Mouse (Mus musculus) cerebellum, postnatal 14 days (tissue): ENCODE measurements around the gene Ckmt2.

ENCODE experiments used
- DNase-seq, 2 experiments: peaks; one replicate each; pipeline ENCODE4 v3.0.0; 2021; ENCODE audit warnings: mixed read lengths in 2 of 2

The Ckmt2 gene

DNA sequence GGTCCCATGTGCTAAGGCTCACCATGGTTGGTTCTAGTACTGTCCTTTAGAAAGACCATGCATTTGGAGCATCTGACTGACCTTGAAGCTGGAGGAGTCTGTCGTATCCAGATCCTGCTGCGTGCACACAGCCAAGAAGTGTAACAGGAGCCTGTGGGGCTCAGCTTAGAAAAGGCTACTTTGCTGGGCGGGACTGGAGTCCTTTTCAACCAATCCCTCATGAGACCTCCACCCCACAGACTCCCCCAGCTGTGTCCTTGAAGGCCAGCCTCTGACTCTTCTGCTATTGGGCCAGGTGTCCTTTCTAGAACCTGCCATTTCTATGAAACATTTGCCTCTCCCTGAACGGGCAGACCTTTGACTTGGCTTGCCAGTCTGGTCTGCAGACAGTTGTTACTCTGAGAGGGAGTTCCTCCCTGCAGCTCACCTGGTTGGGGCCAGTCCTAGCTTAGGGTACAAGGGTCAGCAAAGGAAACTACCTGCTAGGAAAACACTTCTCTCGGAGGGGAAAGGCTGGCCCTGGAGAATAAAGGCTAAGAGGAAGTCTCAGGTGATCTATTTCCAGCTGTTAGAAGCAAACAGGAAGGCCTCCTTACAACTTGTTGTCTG is at the start of gene Ckmt2:
Gene Ckmt2, minus strand, starts transcription at position 145 of the 609 bp plus-strand sequence.
- DNase-seq = no peak

DNA sequence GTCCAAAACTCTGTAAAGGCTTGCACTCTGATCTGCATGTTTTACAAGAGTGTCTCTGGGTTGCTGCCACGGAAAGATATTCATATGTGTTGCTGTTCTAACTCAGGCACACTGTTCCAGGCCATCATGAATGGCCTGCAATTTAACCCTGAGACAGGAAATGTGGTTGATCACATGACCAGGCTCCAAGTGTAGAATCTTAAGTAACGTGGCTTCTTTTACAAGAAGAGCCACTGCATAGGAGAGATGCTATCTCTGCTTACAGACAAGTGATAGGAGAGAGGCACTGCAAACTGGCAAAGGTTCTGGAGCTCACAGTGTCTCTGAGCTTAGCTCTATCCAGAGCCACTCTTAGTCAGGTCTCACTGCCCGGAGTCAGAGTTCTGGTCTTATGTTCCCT is 44.3 kb upstream of the Ckmt2 start:
- no peak for DNase-seq

DNA sequence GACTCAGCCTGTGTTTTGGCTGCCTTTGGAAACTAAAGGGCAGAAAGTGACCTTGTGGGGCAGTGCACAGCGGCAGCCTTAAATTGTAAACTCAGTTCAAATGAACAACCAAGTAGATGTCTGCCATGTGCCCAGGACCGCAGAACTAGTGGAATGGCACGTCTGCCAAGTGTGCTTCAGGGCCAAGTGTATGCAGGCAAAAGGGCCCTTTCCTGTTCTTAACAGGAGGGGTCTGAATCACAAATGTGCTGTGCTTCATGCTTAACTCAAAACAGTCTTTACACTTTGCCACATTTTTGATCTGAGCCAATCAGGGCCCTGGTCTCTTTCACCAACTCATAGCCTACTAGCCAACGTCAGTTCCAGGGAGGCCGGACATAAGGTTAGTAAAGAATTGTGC is 42.1 kb upstream of the Ckmt2 start:
- no peak for DNase-seq

DNA sequence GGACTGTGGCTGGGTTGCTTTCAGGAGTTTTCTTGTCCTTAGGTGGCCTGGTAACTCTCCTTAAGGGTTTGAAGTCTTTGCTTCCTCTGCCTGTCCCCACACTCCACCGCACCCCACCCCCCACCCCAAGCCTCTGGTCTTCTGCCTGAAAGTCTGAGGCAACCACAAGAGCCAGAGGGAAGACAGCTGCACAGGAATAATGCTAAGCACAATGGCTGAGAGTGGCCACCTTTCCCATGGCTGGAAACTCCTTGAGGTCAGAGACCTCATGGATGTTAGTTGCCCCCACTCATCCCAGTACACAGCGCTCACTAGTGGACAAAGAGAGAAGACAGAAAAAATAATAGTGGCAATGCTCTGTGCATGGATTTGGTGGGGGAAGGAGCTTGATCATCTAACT is 41.1 kb upstream of the Ckmt2 start:
- no peak for DNase-seq

DNA sequence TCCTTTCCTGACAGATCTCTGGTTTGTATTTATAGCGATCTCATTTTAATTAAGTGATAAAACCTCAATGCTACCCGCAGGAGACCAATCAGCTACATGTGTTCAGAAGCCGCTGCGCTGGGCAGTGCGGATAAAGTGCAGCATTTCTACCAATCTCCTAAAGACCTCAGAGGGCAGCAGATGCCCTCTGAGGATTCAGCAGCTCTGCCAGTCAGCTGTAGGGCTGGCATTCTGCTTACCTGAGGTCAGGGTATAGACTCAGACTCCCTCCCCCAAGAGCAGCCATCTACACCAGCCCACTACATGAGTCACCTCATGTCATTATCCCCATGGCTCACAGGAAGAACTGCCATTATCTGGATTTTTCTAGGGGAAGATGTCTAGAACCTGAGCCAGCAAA is 39.6 kb upstream of the Ckmt2 start:
- DNase-seq = no peak

DNA sequence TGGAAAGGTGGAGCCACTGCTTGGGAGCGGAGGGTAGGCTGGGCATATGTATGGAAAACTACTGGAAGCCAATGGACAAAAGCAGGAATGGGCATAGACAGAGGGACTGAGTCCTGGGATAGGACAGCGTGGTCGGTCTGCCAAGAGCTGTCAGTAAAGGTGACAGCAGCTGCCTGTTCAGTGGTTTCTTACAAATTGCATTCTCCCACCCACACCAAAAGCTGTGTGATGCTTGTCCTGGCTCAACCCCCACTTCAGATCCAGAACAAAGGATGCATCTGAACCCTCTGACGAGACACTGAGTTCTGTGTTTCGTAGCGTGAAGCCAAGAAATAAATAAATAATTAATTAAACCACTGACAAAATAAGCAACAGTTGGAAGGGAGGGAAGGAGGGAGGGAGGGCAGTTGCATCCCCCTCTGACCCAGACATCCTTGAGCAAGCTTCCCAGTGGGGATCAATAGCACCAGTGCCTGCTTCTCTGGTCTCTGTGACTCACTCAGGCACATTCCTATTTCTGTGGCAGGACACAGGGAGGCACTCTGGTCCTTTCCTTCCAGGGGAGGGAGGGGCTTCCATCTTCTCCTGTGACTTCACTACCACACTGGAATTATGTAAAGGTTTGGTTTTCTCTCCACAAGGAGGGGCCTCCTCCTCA is 39.0 kb upstream of the Ckmt2 start:
- DNase-seq = peak; percentile 12 to 20

DNA sequence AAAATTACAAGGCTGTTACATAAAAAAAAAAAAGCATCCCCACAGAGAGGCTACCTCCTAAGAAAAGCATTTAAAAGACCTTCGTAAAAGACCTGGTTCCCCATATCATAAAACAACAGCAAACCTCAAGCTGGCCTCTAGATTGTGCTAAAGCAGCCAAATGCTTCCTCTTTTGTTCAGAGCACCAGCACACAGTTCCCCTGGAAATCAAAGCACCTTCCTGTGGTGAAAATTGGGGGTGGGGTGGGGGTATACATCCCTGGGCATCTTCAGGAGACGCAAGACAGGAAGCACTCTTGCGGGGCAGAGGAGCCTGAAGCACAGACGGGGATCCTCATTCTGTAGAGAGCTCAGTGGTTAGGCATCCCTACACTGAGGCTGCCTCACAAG is 38.5 kb upstream of the Ckmt2 start:
- DNase-seq = no peak

DNA sequence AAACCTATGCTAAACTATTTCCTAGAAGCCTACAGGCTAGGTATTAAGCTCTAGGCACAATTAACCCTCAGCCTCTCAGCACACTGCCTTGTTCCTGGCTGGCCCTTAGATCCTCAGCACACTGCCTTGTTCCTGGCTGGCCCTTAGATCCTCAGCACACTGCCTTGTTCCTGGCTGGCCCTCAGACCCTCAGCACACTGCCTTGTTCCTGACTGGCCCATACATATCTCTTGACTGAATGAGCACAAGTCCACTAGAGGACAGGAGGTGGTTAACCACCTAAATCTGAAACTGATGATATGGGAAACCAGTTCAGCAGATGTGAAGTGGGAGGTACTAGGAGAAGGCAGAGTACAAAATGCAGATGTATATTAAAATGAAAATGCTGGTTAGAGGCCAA is 35.0 kb upstream of the Ckmt2 start:
- DNase-seq = no peak

DNA sequence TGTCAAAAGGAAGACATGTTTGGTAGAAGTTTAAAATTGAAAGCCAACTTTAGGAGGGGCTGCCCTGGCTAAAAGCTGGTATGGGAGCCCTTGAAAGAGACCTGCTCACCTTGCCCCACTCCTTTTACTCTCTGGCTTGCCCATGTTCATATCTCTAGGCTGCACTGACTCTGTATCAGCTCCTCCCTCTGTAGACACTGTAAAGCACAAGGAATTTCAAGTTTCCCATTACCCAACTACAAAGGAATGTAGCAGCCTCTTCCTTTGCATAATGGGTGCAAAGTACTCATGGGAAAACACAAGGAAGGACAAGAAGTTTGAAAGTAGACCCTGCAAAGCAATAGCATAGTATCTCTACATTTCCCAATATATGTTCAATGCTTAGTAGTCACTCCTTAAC is 34.5 kb upstream of the Ckmt2 start:
- no peak for DNase-seq

DNA sequence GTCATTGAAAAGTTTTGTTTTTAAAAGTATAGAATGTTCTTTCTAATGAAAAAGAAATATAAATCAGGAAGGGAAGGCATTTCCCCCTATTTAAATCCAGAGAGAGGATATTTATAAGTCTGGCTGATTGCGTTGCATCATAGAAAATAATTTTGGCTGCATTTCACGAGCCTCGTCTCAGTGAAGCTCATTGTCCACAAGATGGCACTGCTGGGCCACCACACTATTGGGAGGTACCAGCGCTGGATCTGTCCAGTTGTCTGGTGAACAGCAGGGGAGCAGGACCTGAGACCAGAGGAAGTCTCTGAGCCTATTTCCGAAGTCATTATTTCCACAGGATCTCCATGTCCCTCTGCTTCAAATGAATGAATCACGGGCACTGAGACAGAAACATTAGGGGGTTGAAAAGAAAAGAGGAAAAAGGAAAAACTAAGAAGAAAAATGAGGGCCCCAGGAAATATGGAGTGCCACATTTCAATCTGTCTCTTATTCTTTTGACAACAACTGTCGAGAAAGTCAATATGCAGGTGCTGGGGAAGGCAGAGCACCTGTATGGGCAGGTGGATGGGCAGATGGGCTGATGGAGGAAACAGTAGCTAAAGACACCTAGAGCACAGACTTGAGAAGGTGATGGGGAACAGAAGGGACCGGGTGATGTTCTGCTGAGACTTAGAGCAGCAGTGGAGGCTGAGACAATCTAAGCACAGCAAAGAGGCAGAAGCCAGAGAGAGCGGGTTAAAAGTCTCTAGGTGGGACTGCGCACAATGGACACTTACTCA is 31.7 kb upstream of the Ckmt2 start:
- DNase-seq = peak; percentile 80 to 86

DNA sequence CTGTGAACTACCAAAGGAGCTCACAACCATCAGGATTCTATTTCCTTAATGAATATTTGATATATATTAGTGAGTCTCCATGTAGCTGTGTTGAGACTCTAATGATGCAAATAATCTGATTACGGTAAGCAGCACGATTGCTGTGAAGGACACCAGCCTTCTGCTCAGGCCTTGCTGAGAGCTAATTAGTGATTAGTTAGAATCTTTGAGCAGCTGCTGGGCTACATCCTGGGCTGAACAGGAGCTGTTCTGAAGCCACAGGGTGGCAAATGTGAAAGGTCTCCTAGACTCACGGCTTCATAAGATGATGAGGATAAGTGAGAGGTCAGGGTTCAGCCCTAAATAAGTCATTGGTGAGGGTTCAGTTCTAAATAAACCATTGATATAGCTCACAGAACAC is 29.7 kb upstream of the Ckmt2 start:
- no peak for DNase-seq

DNA sequence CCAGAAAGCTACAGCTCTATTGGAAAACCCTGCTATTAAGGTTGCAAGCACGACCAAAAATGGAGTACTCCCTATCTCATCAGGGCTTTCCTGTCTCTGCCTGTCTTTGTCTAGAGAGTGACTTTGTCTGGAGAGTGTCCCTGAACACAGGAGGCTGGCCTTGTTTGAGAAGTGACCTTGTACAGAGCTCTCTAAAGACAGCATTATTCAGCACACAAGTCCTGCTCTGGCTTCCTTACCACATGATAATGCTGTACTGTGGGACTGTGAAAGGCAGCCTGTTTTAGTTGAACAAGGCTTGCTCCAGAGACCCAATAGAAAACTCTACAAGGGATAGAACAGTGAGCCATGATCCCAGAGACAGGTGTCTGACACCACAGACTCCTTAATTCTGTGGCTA is 19.8 kb upstream of the Ckmt2 start:
- DNase-seq = no peak

DNA sequence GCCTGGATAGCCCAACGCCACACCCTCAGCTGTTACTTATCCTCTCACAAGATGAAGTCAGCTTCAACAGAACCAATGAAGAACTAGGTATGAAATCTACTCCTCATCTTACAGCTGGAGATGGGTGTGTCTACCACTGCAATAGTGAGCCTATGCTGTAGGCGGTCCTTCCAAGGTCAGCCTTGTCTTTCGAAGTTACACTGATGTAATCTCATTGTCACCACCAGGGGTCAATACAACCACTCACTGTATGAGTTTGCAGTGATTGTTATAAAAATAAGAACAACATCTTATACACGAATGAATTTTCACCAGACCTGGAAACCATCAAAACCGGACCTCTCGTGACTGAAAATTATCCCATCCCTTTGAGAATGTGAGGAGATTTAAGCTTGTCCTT is 16.4 kb upstream of the Ckmt2 start:
- no peak for DNase-seq

DNA sequence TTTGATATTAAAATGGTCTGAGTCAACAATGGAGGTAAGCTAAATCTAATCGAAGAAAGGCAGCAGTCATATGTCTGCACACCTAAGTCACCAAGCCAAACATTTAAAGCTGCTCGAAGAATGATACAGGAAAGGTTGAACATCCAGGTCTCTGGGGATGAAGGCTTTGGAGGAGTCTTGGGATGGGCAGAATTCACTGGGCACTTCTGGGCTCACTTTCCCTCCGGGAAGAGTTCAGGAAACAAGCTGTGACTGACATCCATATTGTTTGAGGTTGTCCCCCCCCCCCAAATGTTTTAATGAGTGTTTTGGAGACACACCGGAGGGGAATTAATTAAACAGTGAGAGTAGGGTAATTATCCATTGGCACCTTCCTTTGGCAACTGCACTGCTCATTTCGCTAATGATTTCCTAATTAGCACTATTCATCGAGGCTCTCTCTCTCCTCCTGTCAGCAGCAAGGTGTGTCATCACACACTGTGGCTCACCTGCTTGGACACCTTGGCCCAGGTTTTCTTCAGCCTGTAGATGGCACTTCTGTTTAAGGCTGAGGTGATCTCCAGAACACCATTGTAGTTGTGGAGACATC is 13.4 kb upstream of the Ckmt2 start:
- DNase-seq = no peak

DNA sequence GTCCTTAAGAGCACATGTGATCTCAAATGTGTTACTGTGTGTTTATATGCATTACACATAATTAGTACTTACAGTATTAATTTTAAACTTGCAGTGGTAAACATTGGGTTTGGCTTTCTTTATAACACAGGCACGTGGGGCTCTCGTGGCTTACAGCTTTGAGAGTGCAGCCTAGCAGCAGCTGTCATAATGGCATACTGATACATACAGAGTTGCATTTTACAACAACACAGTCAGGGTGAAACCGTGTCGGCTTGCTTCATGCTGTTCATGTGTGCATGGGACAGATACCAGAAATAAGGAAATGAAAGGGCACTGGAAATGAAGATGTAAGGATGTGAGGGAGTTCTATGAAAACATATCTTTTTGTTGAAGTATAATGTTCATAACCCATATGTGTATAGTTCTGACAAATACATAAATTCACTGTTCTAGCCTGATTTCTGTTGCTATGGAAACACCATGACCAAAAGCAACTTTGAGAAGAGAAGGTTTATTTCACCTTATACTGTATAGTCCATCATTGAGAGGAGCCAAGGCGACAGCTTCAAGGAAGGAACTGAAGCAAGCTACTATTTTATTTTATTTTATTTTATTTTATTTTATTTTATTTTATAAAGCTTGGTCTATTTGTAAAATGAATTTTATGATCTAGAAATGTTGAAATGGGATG is 8.2 kb upstream of the Ckmt2 start:
- DNase-seq = no peak

DNA sequence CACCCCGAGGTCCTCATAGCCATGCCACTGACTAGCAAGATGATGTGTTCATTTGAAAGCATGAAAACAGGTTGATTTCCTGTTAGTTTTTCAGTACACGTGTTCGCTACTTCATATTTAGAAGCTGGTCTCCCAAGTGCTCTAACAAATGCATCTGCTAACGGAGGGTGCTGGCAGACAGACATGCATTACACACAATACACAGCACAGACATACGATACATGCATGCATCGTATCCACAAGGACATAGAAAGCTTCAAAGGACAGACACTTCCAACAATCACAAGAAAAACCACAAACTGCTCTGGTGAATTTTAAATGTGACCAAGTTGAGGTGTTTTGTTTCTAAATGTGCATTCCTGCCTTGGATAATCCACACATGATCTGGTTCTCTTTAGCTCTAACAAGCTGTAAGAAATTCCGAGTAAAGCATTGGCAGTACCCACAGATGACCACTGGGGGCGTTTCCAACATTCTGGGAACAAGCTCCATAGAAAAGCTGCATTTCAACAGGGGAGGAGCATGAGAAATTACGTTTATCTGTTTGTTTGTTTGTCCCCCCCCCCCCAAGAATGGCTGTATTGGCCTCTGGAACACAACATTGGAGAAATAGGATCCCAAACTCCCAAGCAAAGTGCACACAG is 5.3 kb upstream of the Ckmt2 start:
- DNase-seq = peak; percentile 67 to 76

DNA sequence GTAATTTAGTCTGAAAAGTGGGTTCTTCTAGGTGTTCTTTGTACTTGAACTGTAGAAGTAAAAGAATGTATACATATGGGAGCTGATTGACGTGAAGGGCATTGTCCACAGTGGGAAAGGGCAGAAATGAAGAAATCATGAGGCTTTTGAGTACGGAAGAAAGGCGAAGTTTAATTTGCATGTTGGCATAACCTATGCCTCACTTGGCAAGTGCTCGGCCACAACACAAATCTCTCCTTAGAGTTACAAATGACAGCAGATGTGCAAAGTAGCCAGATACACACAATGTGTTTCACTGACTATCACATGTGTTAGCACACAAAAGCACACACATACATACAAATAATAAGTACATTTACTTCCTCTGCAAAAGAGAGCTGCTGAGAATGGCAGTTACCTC is 3.6 kb upstream of the Ckmt2 start:
- DNase-seq = no peak

DNA sequence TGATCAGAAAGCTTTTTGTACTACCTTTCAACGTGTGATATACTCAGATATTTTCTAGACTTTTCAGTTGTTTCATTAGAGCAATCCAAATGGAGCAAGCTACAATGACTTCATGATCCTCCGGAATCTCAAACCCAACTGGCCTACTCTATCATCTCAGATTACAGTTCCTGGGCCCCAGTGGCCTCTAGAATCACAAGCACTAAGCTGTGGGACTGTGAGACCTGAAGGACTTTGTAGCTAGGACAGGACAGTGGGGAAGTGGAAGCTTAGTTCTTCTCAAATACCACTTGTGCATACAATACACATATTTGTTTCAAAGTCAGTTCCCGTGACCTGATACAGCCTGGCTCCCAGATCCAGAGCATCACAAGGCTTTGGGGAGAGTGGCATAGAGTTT is 1.3 kb upstream of the Ckmt2 start:
- no peak for DNase-seq

DNA sequence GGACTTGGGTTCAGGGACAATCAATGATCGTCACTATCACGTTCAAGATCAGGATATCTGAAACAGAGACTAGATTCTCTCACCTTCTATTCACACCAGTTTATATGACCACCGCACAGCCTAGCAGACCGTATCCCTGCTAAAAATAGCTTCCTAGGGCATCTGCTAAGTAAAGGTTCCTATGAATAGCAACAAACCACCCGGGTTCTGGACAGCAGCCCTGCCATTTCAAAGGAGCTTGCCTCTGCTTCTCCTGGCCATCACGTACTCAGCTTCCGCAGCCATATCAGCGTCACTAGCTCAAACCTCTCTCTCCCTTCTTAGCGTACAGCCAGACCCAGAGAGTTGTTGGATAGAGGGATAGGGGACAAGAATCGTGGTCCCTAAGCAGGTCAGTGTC is 665 bp upstream of the Ckmt2 start:
- no peak for DNase-seq

DNA sequence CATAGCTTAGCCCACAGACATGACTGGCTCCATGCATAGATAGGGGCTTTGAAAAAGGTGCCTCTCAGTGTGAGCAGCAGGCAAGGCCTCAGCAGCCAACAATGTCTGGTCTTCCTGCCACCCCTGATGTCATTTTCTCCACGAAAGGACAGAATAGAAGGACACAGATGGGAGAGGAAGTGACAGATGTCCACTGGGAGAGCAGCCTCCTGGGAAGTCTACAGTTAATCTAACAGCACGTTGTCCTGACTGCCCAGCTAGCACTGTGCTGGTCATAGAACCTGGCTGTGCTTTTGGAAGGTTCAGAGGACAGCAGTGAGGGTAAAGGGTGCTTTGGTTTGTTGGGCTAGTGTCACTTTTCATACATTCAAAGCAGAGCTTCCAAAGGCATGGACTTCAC is 1.1 kb downstream of the Ckmt2 start:
- DNase-seq = no peak

DNA sequence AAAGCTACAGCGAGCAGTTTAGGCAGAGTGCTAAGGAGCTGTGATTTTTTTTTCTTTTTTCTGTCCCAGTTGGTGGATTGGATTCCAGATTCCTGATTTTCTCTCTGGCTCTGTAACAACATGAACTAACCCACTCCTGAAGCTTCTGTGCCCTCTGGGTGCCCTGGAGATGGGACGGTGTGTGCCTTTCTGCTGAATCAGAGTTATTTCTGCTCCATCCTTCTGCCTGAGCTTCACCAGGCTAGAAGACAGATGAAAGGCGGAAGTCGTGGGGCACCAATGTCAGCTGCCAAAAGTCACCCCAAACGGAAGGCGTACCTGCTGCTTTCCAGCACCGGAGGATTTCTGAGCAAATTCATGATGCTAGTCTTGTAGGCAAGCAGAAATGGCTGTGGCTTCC is 2.1 kb downstream of the Ckmt2 start:
- DNase-seq = no peak

DNA sequence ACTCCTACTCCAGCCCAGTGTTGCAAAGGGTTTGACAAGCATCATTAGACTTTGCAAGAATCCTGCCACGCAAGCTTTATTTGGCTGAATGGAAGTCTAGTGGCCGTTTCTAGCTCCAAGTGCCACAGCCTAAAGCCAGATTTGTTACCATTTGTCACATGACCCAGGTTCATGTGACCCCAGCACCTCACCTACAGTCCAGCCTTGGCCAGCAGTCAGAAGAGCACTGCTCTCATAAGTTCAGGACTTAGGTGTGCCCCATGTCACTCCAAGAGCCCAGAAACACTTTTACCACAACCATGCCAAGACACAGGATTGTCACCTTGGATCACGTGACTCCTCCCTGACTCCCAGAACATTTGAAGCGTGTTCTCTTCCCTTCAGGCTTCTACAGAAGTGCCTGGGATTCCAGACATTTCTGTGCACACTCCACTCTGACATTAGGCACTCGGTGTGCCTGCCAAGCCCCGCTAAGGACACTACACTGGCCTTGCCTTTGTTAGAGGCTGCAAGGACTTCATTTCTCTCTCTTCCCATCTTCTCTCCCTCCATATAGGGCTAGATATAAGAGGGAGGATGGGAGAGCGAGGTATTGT is 2.9 kb downstream of the Ckmt2 start:
- no peak for DNase-seq
